Mouse (Mus musculus): ENCODE results near the gene Cadm3. TPM values are rescaled to one million over a fixed set of nuclear protein-coding genes. Genes with fewer than 3 reads are reported as not detected.

Gene Cadm3
- 2.9 and 3.8 TPM in 2 replicates for polyA plus RNA-seq (2015; fragmentation: Nextera tagmentation; extraction: Ambion mirVana)

DNA sequence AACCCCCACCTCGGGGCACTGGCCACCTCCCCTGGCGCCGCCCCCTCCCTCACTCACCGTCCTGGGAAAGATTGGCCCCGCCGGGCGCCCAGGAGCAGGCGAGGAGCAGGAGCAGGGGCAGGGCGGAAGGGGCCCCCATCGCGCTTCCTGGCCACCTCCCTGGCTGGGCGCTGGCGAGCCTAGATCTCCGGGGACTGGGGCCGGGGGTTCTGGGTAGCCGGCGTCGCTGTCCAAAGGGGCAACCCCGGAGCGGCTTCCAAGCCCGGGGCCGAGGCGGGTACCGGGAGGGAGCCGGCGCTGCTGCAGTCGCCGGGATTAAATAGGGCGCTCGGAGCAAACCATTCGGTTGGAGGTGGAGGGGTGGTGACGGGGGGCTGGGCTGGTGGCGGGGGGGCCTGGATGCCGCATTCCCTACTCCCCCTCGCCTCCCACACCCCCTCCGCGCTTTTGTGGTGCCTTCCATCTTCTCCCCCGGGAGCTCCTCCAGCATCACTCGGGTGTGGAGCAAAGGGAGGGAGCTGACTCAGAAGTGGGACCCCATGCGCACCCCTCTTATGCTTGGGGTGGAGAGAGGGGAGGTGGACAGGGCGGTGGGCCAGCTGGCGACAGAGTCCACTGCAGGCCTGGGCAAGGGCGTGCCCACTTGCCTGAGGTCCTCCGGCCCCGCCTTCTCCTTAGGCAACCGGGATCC is at the start of gene Cadm3:
Gene Cadm3, minus strand, starts transcription at position 340 of the 691 bp plus-strand sequence.
- 1% methylated on average over 45 of the region's 46 CpGs for WGBS
- peaks cover 14% of the 10 kb centered on the region for H3K4me1 ChIP-seq
- no peaks in the 10 kb centered on the region for H3K36me3 ChIP-seq
- H3K27me3 ChIP-seq (replicated peaks) = peaks cover 21% of the 10 kb centered on the region
- H3K27ac ChIP-seq = no peak within 1 kb of the TSS
- no peaks in the 10 kb centered on the region for H3K9me3 ChIP-seq
- peak within 1 kb of the TSS; percentile 52 for H3K4me3 ChIP-seq (replicated peaks)
- ATAC-seq (ENCODE audit: insufficient read depth, low FRiP score, low read depth) = peak; percentile 55; the same call in 1 of the 2 replicates
- no peak within 1 kb of the TSS for H3K9ac ChIP-seq
- peak within 1 kb of the TSS; percentile 92 for H3K4me2 ChIP-seq

DNA sequence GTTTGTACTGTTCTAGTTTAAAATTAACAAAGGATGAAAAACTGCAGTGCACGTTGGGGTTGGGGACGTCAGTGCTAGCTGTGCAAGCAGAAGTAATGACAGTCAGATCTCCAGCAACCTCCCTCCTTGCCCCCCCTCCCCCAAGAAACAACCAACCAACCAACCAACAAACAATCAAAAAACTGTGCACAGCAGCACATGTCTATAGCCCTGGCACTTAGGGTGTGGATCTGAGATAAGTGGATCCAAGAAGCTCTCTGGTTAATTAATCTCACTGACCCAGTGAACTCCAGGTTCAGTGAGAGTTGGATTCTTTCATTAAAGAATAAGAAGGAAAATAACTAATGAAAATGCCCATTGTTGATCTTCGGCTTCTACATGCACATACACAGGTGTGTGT is 47.1 kb upstream of the Cadm3 start:
- no peak overlapping the region for H3K4me2 ChIP-seq
- H3K4me1 ChIP-seq = no peaks in the 10 kb centered on the region
- no peak overlapping the region for H3K9ac ChIP-seq
- H3K27ac ChIP-seq = no peak overlapping the region
- H3K9me3 ChIP-seq = no peaks in the 10 kb centered on the region
- ATAC-seq (ENCODE audit: insufficient read depth, low FRiP score, low read depth) = no peak
- no peak overlapping the region for H3K4me3 ChIP-seq (replicated peaks)
- H3K27me3 ChIP-seq (replicated peaks) = no peaks in the 10 kb centered on the region
- no peaks in the 10 kb centered on the region for H3K36me3 ChIP-seq
- WGBS = 74% methylated on average over 3 of the region's 3 CpGs

DNA sequence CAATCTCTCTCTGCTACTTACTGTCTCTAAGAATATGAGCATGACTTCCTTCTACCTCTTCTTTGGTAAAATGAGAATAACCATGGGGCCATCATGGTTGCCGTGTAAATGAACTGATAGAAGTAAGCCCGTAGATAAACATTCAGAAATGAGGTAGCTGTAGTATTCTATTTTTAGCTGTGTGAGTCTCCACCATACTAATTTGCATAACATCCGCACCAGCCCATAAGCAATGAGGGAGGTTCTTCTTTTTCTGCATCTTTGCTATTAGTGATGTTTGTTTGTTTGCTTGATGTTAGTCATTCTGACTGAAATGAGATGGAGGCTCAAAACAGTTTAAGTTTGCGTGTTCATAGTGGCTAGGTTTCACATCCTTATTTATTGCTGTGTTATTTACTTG is 44.4 kb upstream of the Cadm3 start:
- Histone ChIP-seq H3K36me3 (no peaks in the 10 kb centered on the region), H3K27me3 (replicated peaks) (no peaks in the 10 kb centered on the region), H3K9ac (no peak overlapping the region), H3K9me3 (no peaks in the 10 kb centered on the region), H3K4me2 (no peak overlapping the region), H3K27ac (no peak overlapping the region), H3K4me3 (replicated peaks) (no peak overlapping the region), H3K4me1 (no peaks in the 10 kb centered on the region)
- WGBS = 82% methylated on average over 4 of the region's 4 CpGs
- no peak for ATAC-seq (ENCODE audit: insufficient read depth, low FRiP score, low read depth)

DNA sequence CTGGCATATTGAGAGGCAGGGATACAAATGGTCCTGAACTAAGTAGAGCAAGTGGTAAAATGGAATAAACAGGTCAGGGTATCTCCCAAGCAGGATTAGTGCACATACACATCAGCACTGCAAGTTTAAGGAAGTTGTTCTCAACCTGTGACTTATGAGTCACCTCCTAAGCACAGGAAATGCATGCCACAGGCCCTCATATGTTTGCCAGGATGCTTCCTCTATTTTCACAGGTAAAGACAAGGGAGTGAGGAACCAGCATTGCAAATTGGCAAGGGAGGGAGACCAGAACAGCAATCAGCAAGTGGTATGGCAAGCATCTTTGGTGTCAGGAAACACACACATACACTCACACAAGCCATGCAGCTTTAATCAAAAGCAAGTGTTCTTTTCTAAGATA is 41.6 kb upstream of the Cadm3 start:
- Histone ChIP-seq H3K4me2 (no peak overlapping the region), H3K4me1 (no peaks in the 10 kb centered on the region), H3K9ac (no peak overlapping the region), H3K4me3 (replicated peaks) (no peak overlapping the region), H3K36me3 (no peaks in the 10 kb centered on the region), H3K9me3 (no peaks in the 10 kb centered on the region), H3K27ac (no peak overlapping the region), H3K27me3 (replicated peaks) (no peaks in the 10 kb centered on the region)
- ATAC-seq (ENCODE audit: insufficient read depth, low FRiP score, low read depth) = no peak

DNA sequence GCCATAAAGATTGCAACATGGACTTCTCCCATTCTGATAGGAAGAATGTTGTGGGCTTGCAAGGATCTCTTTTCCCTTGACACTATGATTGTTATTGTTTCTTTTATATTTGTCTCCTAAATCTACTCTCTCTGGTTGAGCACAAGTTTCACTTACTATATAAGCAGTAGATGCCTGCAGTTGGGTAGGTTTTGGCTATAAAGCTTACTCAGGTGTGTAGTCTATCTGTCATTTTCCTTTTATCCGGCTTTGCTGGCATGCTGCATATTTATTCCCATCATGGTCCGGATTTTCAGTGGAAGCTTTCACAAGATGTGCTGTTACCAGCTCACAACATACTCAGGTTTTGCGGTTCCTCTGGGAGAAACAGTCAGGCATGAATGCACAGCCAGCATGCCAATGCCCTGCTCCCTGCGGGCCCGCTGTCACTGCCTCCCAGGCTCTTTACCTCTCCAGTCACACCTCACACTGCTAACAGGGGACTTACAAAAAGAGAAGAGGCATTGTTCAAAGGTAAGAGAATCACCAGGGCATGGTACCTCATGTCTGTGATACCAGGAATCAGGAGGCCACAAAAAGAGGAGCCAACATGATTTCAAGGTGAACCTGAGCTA is 37.3 kb upstream of the Cadm3 start:
- H3K4me2 ChIP-seq = no peak overlapping the region
- H3K4me1 ChIP-seq = no peaks in the 10 kb centered on the region
- no peak overlapping the region for H3K4me3 ChIP-seq (replicated peaks)
- no peaks in the 10 kb centered on the region for H3K36me3 ChIP-seq
- 77% methylated on average over 5 of the region's 5 CpGs for WGBS
- no peaks in the 10 kb centered on the region for H3K27me3 ChIP-seq (replicated peaks)
- no peak overlapping the region for H3K9ac ChIP-seq
- H3K9me3 ChIP-seq = no peaks in the 10 kb centered on the region
- no peak overlapping the region for H3K27ac ChIP-seq
- ATAC-seq (ENCODE audit: insufficient read depth, low FRiP score, low read depth) = no peak

DNA sequence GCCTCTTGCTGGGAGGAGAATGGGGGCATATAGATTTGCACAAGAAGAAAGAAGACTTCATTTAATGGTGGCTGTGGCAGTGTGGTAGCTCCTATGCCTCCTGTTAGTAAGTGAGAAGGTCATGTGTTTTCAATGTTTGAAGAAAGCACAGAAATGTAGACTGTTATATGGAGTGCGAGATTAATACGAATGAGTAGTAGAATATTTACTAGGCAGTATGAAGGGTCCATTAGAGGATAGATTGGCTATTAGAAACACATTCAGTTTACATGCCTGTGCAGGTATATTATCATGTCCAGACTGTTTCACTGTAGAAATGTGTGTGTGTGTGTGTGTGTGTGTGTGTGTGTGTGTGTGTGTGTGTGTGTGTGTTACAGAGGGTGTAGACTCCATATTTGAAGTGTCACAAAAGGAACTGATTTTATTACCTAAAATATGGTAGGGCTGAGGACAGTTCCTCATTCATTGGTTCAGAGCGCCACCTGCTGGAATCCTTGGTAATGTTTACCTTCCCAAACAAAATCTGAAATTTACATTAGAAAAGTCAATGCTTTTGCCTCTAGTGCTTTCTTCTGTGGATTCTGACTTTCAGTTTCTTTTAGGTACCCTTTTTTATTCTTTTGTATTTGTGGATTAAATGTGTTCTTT is 31.0 kb upstream of the Cadm3 start:
- no peak overlapping the region for H3K27ac ChIP-seq
- H3K4me1 ChIP-seq = no peaks in the 10 kb centered on the region
- ATAC-seq (ENCODE audit: insufficient read depth, low FRiP score, low read depth) = no peak
- H3K4me3 ChIP-seq (replicated peaks) = no peak overlapping the region
- WGBS = 22% methylated on average over 3 of the region's 3 CpGs
- no peaks in the 10 kb centered on the region for H3K9me3 ChIP-seq
- H3K36me3 ChIP-seq = no peaks in the 10 kb centered on the region
- H3K4me2 ChIP-seq = no peak overlapping the region
- no peaks in the 10 kb centered on the region for H3K27me3 ChIP-seq (replicated peaks)
- H3K9ac ChIP-seq = no peak overlapping the region

DNA sequence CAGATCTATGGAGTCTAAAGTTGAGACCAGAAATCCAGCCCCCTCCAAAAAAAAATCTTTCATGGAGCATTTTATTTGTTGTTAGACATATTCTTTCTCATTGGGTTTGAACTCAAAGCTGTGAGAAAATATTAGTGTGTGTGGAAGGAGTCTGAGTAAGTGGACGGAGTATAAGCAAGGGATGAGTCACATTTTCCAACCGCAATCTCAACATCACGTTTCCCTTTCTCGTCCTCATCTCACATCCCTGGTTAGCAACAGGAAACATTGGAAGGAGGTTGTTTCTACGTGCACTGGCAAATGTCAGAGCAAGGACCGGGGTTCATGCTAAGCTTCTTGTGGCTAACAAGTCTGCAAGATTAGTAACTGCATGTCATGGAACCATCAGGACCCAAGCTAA is 24.3 kb upstream of the Cadm3 start:
- Histone ChIP-seq H3K4me2 (no peak overlapping the region), H3K27me3 (replicated peaks) (no peaks in the 10 kb centered on the region), H3K4me3 (replicated peaks) (no peak overlapping the region), H3K9me3 (no peaks in the 10 kb centered on the region), H3K9ac (no peak overlapping the region), H3K4me1 (0 out of 2 replicates have a peak, but pooled peaks cover 4% of the 10 kb centered on the region), H3K27ac (no peak overlapping the region), H3K36me3 (no peaks in the 10 kb centered on the region)
- WGBS = 81% methylated on average over 6 of the region's 6 CpGs
- ATAC-seq (ENCODE audit: insufficient read depth, low FRiP score, low read depth) = no peak

DNA sequence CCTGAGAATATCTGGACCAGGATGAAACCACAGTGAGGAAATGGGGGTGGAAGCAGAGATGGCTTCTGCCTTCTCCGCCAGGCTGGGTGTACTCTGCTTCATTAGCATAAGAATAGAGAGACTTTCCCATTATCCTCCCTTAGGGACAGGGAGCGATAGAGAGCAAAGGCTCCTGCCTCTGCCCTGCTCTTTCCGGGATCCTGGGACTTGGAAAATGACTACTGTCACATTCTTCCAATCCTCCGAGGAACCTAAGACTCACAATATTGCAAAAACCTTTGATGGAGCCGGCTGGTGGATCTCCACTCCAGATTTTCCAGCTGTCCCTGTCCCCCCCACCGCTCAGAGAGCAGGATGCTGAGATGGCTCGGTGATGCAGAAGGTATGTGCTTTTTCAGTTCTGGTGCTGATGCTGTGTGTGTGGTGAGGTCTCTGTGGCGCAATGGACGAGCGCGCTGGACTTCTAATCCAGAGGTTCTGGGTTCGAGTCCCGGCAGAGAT is 22.5 kb upstream of the Cadm3 start:
- Histone ChIP-seq H3K4me3 (replicated peaks) (peak overlapping the region; percentile 2; the same call in 1 of the 2 replicates), H3K36me3 (no peaks in the 10 kb centered on the region), H3K9me3 (no peaks in the 10 kb centered on the region), H3K27ac (no peak overlapping the region), H3K4me2 (peak overlapping the region; percentile 37), H3K27me3 (replicated peaks) (no peaks in the 10 kb centered on the region), H3K9ac (no peak overlapping the region), H3K4me1 (0 out of 2 replicates have a peak, but pooled peaks cover 4% of the 10 kb centered on the region)
- ATAC-seq (ENCODE audit: insufficient read depth, low FRiP score, low read depth) = no peak; the same call in 1 of the 2 replicates
- 7% methylated on average over 13 of the region's 13 CpGs for WGBS

DNA sequence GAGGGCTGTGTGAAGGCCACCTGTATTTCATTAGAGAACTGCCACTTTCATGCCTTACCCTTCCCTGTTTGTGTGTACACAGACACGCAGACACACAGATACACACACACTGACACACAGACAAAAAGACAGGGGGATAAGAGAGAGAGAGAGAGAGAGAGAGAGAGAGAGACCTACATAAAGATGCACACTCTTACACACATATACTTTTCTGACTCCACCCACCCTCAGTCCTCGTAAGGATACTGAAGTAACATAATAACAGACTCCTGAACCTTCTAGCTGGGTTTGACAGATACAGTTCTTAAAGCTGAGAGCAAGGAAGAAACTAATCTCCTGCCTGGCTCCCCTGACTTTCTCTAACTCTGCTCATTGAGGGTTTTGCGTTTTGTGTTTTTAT is 21.9 kb upstream of the Cadm3 start:
- Histone ChIP-seq H3K4me2 (peak overlapping the region; percentile 37; the same call in 1 of the 2 replicates), H3K4me3 (replicated peaks) (0 out of 2 replicates have a peak overlapping the region, but pooled peaks have one; percentile 2), H3K9me3 (no peaks in the 10 kb centered on the region), H3K27ac (no peak overlapping the region), H3K4me1 (0 out of 2 replicates have a peak, but pooled peaks cover 4% of the 10 kb centered on the region), H3K36me3 (no peaks in the 10 kb centered on the region), H3K9ac (no peak overlapping the region), H3K27me3 (replicated peaks) (no peaks in the 10 kb centered on the region)
- ATAC-seq (ENCODE audit: insufficient read depth, low FRiP score, low read depth) = no peak
- 19% methylated on average over 3 of the region's 3 CpGs for WGBS

DNA sequence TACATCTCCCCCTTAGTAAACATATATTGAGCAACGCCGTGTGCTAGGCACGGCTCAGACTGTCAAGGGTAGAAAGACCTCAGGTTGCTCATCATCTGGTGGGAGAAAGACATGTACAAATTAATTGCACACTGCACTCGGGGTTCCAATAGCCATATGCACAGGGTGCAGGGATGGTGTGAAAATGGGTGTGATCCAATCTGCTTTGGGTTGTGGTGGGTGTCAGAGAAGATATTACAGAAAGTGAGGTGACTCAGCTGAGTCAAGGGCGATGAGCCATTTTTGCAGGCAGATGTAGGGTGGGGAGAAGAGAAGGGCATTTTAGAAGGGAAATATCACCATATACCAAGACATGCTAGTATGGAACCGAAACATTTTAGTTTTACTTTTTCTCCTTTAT is 13.9 kb upstream of the Cadm3 start:
- Histone ChIP-seq H3K4me2 (no peak overlapping the region), H3K27me3 (replicated peaks) (no peaks in the 10 kb centered on the region), H3K27ac (no peak overlapping the region), H3K4me3 (replicated peaks) (no peak overlapping the region), H3K9me3 (no peaks in the 10 kb centered on the region), H3K9ac (no peak overlapping the region), H3K4me1 (no peaks in the 10 kb centered on the region), H3K36me3 (no peaks in the 10 kb centered on the region)
- WGBS = 86% methylated on average over 6 of the region's 6 CpGs
- no peak for ATAC-seq (ENCODE audit: insufficient read depth, low FRiP score, low read depth)

DNA sequence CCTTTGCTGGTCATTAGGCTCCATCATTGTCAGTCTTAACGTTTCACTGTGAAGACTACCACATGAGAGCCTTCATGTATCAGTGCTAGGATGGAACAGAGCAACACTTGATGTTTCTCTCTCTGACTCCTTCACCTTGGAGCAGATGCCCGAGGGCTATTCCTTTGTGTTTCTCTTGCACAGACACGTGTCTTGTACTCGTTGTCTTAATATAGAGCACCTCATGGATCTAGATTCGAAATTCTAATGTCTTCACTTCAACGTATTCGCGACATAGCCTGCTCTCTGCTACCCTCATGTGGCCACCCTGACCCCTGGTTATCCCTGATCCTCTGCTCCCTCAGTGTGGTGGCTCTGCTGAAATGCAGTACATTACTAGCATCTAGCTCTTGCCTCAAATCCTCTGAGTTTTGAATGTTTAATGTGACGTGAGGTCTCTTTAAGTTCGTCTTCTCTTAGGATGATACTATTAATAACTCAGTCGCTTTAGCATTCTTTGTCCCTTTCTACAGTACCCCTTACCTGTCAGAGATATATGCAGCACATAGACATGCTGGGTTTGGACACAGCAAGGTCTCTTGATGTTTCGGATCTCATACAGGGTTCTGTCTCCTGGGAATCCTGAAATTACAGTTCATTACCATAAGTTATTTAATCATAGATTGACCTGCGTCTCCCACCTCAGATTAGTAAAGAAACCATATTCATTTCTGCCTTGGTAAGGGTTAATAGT is 10.1 kb upstream of the Cadm3 start:
- no peaks in the 10 kb centered on the region for H3K27me3 ChIP-seq (replicated peaks)
- H3K4me3 ChIP-seq (replicated peaks) = no peak overlapping the region
- H3K4me2 ChIP-seq = no peak overlapping the region
- H3K4me1 ChIP-seq = no peaks in the 10 kb centered on the region
- H3K36me3 ChIP-seq = no peaks in the 10 kb centered on the region
- 32% methylated on average over 13 of the region's 13 CpGs for WGBS
- H3K9ac ChIP-seq = no peak overlapping the region
- H3K9me3 ChIP-seq = no peaks in the 10 kb centered on the region
- H3K27ac ChIP-seq = no peak overlapping the region
- ATAC-seq (ENCODE audit: insufficient read depth, low FRiP score, low read depth) = no peak

All from stomach, embryonic 15.5 days (tissue).